Mouse (Mus musculus) embryonic fibroblast, embryonic 13.5 days (primary cell): ENCODE data around the gene Ptcra.

Experiments
- CTCF ChIP-seq: IDR thresholded peaks from 2 replicates; pipeline ENCODE4 v1.5.1; 2011; ENCODE audit warnings: mild to moderate bottlenecking, control low read depth, low read length, moderate library complexity, borderline replicate concordance; ENCODE audit not compliant: insufficient read depth
- POLR2A ChIP-seq: IDR thresholded peaks from 2 replicates; pipeline ENCODE4 v1.6.1; 2011; ENCODE audit warnings: low read depth, mild to moderate bottlenecking, control low read depth, low read length, moderate library complexity

DNA sequence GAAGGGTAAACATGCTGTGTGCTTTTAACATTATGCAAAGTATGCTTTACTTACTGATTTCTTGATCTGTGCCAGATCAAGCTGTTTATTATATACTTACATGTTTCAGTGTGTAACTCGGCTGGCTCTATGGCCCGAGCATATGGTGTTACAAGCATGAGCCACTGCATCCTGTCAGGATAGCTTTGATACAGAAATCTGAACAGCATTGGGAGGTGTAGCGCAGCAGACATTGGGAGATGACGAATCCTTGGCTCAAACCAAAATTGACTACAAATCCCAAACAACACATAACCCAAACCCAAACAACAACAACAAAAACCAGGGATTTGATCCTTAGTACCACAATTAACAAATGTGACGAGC, 8.5 kb upstream of the Ptcra start:
- no peak for TF ChIP-seq CTCF
- no peak for TF ChIP-seq POLR2A
